Mouse (Mus musculus): ENCODE results near the gene Os9.

DNA sequence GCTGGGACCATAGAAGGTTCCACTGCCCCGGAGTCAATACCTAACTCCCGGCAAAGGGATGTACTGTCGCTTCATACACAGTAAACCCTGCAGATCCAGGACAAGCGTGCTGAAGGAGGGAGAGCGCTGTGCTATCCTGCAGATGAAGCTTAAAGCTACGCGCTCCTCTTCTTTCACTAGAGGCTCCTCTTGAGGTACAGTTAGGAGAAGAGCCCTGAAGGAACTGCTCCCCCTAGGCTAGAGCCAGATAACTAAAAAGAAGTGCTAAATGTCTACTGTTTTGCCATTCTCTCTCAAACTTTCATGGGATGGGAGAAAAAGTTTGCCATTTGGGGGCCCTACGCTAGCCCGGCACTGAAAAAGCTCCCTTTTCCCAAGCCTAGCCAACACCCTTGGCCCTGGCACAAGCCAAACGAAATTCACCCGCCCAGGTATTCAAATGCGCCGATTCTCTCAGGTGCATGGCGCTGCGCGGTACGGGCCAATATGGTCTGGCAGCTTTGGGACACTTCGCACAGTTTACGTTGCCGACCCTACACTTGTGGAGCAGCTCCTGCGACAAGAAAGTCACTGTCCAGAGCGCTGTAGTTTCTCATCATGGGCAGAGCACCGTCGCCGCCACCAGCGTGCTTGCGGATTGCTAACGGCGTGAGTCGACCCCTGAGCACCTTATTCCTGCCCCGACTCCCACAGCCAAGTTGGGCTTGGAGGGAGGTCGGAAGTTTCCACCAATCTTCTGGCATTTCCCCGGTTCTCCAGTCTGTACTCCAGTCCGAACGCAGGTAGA is 72.1 kb downstream of the Os9 start:
- TF ChIP-seq CTCF (IDR thresholded peaks at IDR 0.05 in 2 of 3, conservative IDR thresholded peaks at IDR 0.05 in 1 of 3; ENCODE audit: control insufficient read depth in 1 of 3, insufficient read depth in 1 of 3, low read depth in 2 of 3, low read length in 3 of 3, poor library complexity in 1 of 3, severe bottlenecking in 1 of 3): no peak
- TF ChIP-seq USF2 (IDR thresholded peaks at IDR 0.05; ENCODE audit: borderline replicate concordance in 1 of 2, insufficient read depth in 1 of 2, low read depth in 1 of 2, low read length in 2 of 2): no peak
- TF ChIP-seq POLR2A (IDR thresholded peaks at IDR 0.05; ENCODE audit: control insufficient read depth in 1 of 2, insufficient read depth in 1 of 2, low read depth in 1 of 2, low read length in 2 of 2, poor library complexity in 1 of 2): no peak
- TF ChIP-seq USF1 (IDR thresholded peaks at IDR 0.05; ENCODE audit: low read depth, low read length): no peak
- TF ChIP-seq NELFE (IDR thresholded peaks at IDR 0.05; ENCODE audit: low read depth, low read length): no peak

Measured in MEL (cell line).